Mouse (Mus musculus) testis, adult 2 months (tissue): ENCODE results near the gene Satb2.

Experiments used
- CTCF ChIP-seq: fragments of 200-500 bp; IDR thresholded peaks from 2 replicates; pipeline ENCODE4 v1.5.1; 2012; ENCODE audit warnings: low read depth, mild to moderate bottlenecking, inconsistent platforms, low read length, moderate library complexity; ENCODE audit not compliant: control insufficient read depth, insufficient read depth, insufficient replicate concordance
- POLR2A ChIP-seq: fragments of 200-500 bp; IDR thresholded peaks from 2 replicates; pipeline ENCODE4 v1.6.1; 2012; ENCODE audit warnings: low read depth, mild to moderate bottlenecking, inconsistent platforms, low read length, moderate library complexity; ENCODE audit not compliant: control insufficient read depth

GRCm38 (mm10) chr1:56977201-56978100, 999 bp downstream of the Satb2 start:
- no peak for TF ChIP-seq POLR2A
- TF ChIP-seq CTCF = peak; percentile 46; the same call in 1 of the 2 replicates
